Mouse (Mus musculus) liver, adult 2 months (tissue): ENCODE measurements around the gene Mrps7. TPM values are rescaled to one million over a fixed set of nuclear protein-coding genes. Genes with fewer than 3 reads are reported as not detected.

Experiments
- DNase-seq: peaks from one replicate; pipeline ENCODE4 v3.0.0-alpha.2; 2011; ENCODE audit warnings: low read depth, low spot score; ENCODE audit errors: extremely low read depth
- H3K27ac ChIP-seq: fragments of 200-500 bp; replicated peaks from 2 replicates; pipeline ENCODE4 v1.5.1; 2012; ENCODE audit warnings: low read depth, mild to moderate bottlenecking, control low read depth, inconsistent platforms, low read length; ENCODE audit not compliant: insufficient read depth
- H3K27me3 ChIP-seq: fragments of 200-500 bp; 2 replicates; pipeline ENCODE4 v1.6.1; 2012; ENCODE audit warnings: mild to moderate bottlenecking, moderate library complexity, low read length, inconsistent platforms; ENCODE audit not compliant: control insufficient read depth, insufficient read depth
- H3K36me3 ChIP-seq: fragments of 200-500 bp; 2 replicates; pipeline ENCODE4 v1.6.1; 2012; ENCODE audit warnings: low read length, inconsistent platforms; ENCODE audit not compliant: control insufficient read depth, insufficient read depth
- H3K4me1 ChIP-seq: fragments of 200-500 bp; 2 replicates; pipeline ENCODE4 v1.6.1; 2011; ENCODE audit warnings: low read length; ENCODE audit not compliant: control insufficient read depth, insufficient read depth
- H3K4me3 ChIP-seq: fragments of 200-500 bp; 2 replicates; pipeline ENCODE4 v1.5.1; 2011; ENCODE audit warnings: low read depth, mild to moderate bottlenecking, control low read depth, low read length, moderate library complexity; ENCODE audit not compliant: insufficient read depth
- H3K79me2 ChIP-seq: fragments of 200-500 bp; 2 replicates; pipeline ENCODE4 v1.6.1; 2012; ENCODE audit warnings: inconsistent platforms, mild to moderate bottlenecking, low read length, moderate library complexity; ENCODE audit not compliant: control insufficient read depth, insufficient read depth
- H3K9ac ChIP-seq: fragments of 200-500 bp; 2 replicates; pipeline ENCODE4 v1.6.1; 2012; ENCODE audit warnings: low read depth, mild to moderate bottlenecking, control low read depth, inconsistent platforms, low read length
- CTCF ChIP-seq: fragments of 200-500 bp; IDR thresholded peaks from 2 replicates; pipeline ENCODE4 v1.5.1; 2011; ENCODE audit warnings: low read depth, low read length, control low read depth
- POLR2A ChIP-seq: fragments of 200-500 bp; IDR thresholded peaks from 2 replicates; pipeline ENCODE4 v1.6.1; 2011; ENCODE audit warnings: low read length, control low read depth; ENCODE audit not compliant: insufficient read depth; ENCODE audit errors: extremely low read depth
- WGBS: fragments of 180-500 bp; shearing (Covaris S2); methylation state at CpG from one replicate; pipeline ENCODE4 v1.1.7; 2018; 5-methylcytosine and 5-hydroxymethylcytosine counted together
- polyA plus RNA-seq: library from polyadenylated mRNA; depleted of rRNA; stranded (reverse); fragments of >200 nt; gene quantifications from 2 replicates; pipeline ENCODE4 v1.2.3, GENCODE M21; 2012
- total RNA-seq: library from RNA; depleted of rRNA; stranded (reverse); fragments of >200 nt; gene quantifications from 2 replicates; pipeline ENCODE4 v1.2.3, GENCODE M21; 2014

Mrps7 gene
- total and polyA plus RNA-seq, 2 experiments, result 32.9 to 48.1 TPM

DNA sequence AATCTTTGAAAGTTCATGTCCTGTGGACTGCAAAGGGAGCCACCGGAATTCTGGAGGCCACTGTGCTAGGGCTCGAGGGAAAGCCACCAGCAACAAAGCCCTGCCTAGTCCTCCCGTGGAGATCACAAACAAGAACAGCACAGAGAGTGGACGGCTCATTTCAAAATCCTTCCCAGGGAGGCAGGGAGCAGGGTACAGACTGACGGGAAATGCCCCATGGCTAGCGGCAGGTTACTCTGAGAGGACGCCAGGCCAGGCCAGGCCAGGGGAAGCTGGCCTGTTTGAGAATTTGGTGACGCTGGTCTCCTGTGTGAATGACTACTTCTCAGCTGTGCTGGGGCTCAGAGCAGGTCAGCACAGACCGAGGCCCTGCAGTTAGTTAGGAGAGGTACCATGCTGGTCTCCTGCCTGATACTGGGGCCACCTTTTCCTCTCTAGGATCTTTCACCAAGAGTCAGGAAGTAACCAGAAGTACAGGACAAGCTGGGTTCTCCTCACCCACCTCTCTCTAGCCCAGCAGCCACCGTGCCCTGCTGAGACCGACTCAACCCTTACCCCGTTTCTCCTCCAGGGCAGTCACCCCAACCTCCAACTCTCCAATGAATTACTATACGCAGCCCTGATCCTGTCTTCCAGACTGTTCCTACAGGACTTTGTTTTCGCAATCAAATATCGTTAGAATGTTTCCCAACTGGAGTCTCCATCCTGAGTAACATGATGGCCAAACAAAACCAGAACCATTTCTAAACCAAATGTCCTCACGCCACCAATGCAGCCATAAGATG is 15.2 kb downstream of the Mrps7 start:
- Histone ChIP-seq H3K4me1 (no peaks in the 10 kb centered on the region; the same call in 1 of the 2 replicates), H3K9ac (no peak overlapping the region), H3K27me3 (no peaks in the 10 kb centered on the region), H3K79me2 (no peaks in the 10 kb centered on the region), H3K36me3 (peaks cover 4% of the 10 kb centered on the region; the same call in 1 of the 2 replicates), H3K4me3 (no peak overlapping the region), H3K27ac (peak overlapping the region; percentile 46)
- TF ChIP-seq POLR2A, result no peak
- TF ChIP-seq CTCF, result no peak
- WGBS, result 70% methylated on average over 16 of the region's 16 CpGs
- peak; percentile 75 for DNase-seq

DNA sequence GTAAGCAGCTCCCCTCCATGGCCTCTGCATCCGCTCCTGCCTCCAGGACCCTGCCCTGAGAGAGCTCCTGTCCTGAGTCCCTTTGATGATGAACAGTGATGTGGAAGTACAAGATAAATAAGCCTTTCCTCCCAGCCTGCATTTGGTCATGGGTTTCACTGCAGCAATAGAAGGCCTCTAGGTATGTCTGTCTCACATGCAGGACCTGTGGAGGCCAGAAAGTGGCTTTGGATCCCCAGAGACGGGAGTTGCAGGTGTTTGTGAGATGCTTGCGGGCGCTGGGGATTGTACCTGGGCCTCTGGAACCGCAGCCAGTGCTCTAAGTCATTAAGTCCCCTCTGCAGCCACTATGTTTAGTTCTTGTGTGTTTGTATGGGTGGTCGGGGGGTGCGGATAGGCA is 16.2 kb downstream of the Mrps7 start:
- no peak overlapping the region for H3K9ac ChIP-seq
- DNase-seq, result no peak
- H3K27ac ChIP-seq, result no peak overlapping the region
- WGBS, result 96% methylated on average over 7 of the region's 7 CpGs
- H3K36me3 ChIP-seq, result peaks cover 4% of the 10 kb centered on the region; the same call in 1 of the 2 replicates
- H3K4me1 ChIP-seq, result no peaks in the 10 kb centered on the region; the same call in 1 of the 2 replicates
- H3K4me3 ChIP-seq, result no peak overlapping the region
- TF ChIP-seq POLR2A (no peak), CTCF (no peak)
- no peaks in the 10 kb centered on the region for H3K27me3 ChIP-seq
- no peaks in the 10 kb centered on the region for H3K79me2 ChIP-seq

DNA sequence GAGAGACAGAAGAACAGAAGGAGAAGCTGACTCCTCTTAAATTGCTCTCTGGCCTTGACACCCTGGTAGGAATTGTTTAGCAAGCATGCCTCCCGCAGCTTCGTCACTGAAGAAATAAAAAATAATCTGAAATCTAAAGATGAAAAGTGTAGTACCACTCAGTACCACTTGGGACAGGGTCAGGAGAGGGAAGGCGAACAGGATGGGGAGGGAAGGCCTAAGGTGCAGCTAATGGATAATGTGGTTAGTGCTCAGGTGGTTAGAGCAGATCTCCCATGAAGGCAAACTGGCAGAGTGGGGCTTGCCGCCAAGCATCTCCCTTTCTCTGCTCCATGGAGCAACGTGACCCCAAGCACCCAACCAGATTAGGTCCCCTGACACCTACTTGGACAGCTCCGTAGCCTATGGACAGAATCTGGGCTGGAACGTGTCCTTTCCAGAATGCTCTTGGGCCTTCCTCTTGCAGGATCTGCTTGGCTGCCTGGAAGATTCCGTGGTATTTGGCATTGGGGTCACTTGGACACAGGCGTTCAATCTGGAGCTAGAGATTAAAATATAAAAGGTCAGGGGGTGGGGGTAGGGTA is 19.9 kb downstream of the Mrps7 start:
- Histone ChIP-seq H3K27me3 (no peaks in the 10 kb centered on the region), H3K27ac (no peak overlapping the region), H3K4me1 (0 out of 2 replicates have a peak, but pooled peaks cover 1% of the 10 kb centered on the region), H3K9ac (no peak overlapping the region), H3K4me3 (no peak overlapping the region), H3K36me3 (peaks cover 4% of the 10 kb centered on the region; the same call in 1 of the 2 replicates), H3K79me2 (no peaks in the 10 kb centered on the region)
- WGBS, result 81% methylated on average over 9 of the region's 9 CpGs
- TF ChIP-seq POLR2A (no peak), CTCF (peak; percentile 37; the same call in 1 of the 2 replicates)
- no peak for DNase-seq

DNA sequence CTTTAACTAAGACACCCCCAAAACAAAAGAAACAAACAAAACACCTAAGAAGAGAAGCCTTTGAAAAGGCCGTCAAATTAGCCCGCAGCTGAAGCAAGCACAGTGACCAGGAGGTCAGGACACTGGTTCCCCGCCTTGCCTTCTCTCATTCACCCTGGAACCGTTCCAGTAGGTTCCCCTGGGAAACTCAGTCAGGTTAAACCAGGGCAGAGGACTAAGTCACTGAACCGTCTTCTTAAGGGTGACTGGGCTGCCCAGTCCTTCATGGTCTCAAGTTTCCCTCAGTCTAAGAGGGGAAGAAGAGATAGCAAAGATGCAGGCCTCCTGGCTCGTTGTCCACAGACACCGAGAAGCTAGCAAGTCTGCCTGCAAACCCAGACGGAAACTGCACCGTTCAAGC is 22.2 kb downstream of the Mrps7 start:
- no peak overlapping the region for H3K4me3 ChIP-seq
- no peak overlapping the region for H3K27ac ChIP-seq
- H3K9ac ChIP-seq, result no peak overlapping the region
- no peaks in the 10 kb centered on the region for H3K79me2 ChIP-seq
- H3K36me3 ChIP-seq, result peaks cover 4% of the 10 kb centered on the region; the same call in 1 of the 2 replicates
- DNase-seq, result peak; percentile 44
- no peaks in the 10 kb centered on the region for H3K27me3 ChIP-seq
- TF ChIP-seq POLR2A, result no peak
- no peak for TF ChIP-seq CTCF
- 71% methylated on average over 9 of the region's 9 CpGs for WGBS
- 0 out of 2 replicates have a peak, but pooled peaks cover 1% of the 10 kb centered on the region for H3K4me1 ChIP-seq

DNA sequence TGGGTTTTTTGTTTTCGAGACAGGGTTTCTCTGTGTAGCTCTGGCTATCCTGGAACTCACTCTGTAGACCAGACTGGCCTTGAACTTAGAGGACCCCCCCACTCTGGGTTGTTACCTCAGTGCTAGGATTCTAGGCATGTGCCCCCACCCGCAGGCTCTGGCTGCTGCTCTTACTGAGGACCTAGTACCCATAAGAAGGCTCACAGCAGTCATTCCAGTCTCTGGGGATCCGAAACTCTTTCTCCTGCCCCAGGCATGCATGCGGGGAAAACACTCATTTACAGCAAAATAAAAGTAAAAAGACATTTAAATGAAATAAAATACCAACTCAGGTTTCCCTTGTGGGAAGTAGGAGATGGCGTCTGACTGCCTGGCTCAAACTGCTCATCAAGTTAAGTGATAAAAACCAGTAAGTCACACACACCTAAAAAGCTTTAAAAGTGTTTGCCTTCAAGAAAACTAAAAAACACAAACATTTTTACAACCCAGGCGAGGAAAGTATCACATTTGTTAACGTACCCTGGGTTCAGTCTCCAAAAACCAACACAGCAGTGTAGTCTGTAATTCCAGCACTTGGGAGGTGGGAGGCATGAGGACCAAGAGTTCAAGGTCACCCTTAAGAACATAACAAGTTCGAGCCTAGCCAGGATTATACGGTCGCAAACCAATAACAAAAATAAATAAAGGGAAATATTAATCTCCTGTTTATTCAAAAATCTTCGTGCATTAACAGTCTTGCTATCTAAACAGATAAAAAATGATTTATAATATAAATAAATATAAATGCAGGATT is 23.3 kb downstream of the Mrps7 start:
- 49% methylated on average over 11 of the region's 11 CpGs for WGBS
- no peak overlapping the region for H3K9ac ChIP-seq

More for the DNA sequence above, 23.3 kb downstream of the Mrps7 start:
- DNase-seq, result no peak
- Histone ChIP-seq H3K79me2 (no peaks in the 10 kb centered on the region), H3K36me3 (peaks cover 4% of the 10 kb centered on the region; the same call in 1 of the 2 replicates), H3K4me3 (peak overlapping the region; percentile 76; the same call in 1 of the 2 replicates), H3K27ac (no peak overlapping the region), H3K4me1 (0 out of 2 replicates have a peak, but pooled peaks cover 1% of the 10 kb centered on the region), H3K27me3 (no peaks in the 10 kb centered on the region)
- no peak for TF ChIP-seq CTCF
